Mouse (Mus musculus): Measurements from ENCODE around the gene Slc2a9. TPM values are rescaled to one million over a fixed set of nuclear protein-coding genes. Genes with fewer than 3 reads are reported as not detected.

The Slc2a9 gene
- polyA plus RNA-seq, 1 experiment from 2014 or later: 0.64 TPM

DNA sequence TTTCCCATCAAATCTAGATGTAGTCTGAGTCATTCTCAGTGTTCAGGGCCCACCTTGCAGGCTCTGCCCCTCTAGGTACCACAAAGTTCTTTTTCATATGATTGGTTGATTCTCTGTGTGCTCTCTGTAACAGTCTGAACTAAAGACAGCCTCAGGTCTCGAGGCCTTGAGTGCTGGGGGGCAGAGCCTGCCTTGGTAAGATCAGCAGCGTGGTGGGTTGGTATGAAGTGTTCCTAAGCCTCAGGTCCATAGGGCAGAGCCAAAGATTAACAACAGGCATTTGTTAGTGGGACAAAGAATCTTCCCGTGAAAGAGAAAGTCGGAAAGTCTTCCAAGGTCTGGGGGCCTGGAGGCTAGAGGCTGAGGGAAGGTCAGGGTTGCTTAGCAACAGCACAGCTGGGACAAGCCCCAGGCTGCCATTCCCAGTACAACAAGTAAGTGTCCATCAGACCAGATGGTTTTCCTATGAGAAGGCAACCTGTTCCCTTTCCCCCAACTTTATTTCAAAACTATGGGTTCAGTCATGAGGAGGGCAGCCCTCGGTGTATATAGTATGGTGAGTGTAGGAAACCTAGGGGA is 152.5 kb downstream of the Slc2a9 start:
- WGBS: 51% methylated on average over 5 of the region's 5 CpGs
- no peak overlapping the region for H3K9ac ChIP-seq (ENCODE audit: low read length)
- no peak overlapping the region for H3K4me2 ChIP-seq (ENCODE audit: low read depth, low read length)

GRCm38 (mm10) chr5:38346646-38347432 is 156.1 kb downstream of the Slc2a9 start:
- ATAC-seq (replicated peaks; ENCODE audit: extremely low read depth, insufficient read depth, low FRiP score): no peak
- H3K4me3 ChIP-seq (ENCODE audit: low read length): no peak overlapping the region
- 28% methylated on average over 10 of the region's 10 CpGs for WGBS
- H3K4me2 ChIP-seq (ENCODE audit: low read depth, low read length): no peak overlapping the region
- peaks cover 2% of the 10 kb centered on the region; the same call in 1 of the 2 replicates for H3K27me3 ChIP-seq (ENCODE audit: control insufficient read depth, insufficient read depth, low read length)
- no peak overlapping the region for H3K27ac ChIP-seq (ENCODE audit: low read length)
- no peaks in the 10 kb centered on the region for H3K9me3 ChIP-seq (replicated peaks; ENCODE audit: control insufficient read depth, low read length)
- no peak overlapping the region for H3K9ac ChIP-seq (ENCODE audit: low read length)
- no peaks in the 10 kb centered on the region for H3K4me1 ChIP-seq (ENCODE audit: control insufficient read depth, insufficient read depth, low read length)
- H3K36me3 ChIP-seq (ENCODE audit: control insufficient read depth, insufficient read depth): no peaks in the 10 kb centered on the region

More for the DNA sequence above, 152.5 kb downstream of the Slc2a9 start:
- ATAC-seq (replicated peaks; ENCODE audit: extremely low read depth, insufficient read depth, low FRiP score): no peak
- H3K4me3 ChIP-seq (ENCODE audit: low read length): no peak overlapping the region
- H3K4me1 ChIP-seq (ENCODE audit: control insufficient read depth, insufficient read depth, low read length): no peaks in the 10 kb centered on the region
- H3K36me3 ChIP-seq (ENCODE audit: control insufficient read depth, insufficient read depth): no peaks in the 10 kb centered on the region
- H3K27me3 ChIP-seq (ENCODE audit: control insufficient read depth, insufficient read depth, low read length): peaks cover 2% of the 10 kb centered on the region; the same call in 1 of the 2 replicates
- H3K27ac ChIP-seq (ENCODE audit: low read length): no peak overlapping the region
- H3K9me3 ChIP-seq (replicated peaks; ENCODE audit: control insufficient read depth, low read length): no peaks in the 10 kb centered on the region

DNA sequence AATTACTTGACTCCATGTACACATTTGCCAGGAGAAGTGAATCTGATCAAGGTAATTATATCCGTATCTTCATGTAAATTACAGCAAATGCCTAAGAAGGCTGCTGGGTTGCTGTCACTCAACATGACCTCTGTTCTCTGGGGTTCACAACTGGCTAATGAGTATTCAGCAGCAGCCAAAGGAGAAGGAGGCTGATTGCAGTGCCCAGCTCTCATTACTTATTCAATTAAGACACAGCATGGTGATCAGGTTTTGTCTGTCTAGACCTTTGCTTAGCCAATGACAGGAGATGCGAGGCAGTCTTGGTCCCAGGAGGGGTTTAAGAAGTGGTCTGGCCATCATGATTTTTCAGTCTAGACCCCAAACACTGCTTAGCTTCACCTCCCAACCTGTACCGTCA is 159.8 kb downstream of the Slc2a9 start:
- ATAC-seq (replicated peaks; ENCODE audit: extremely low read depth, insufficient read depth, low FRiP score): no peak
- Histone ChIP-seq H3K27me3 (ENCODE audit: control insufficient read depth, insufficient read depth, low read length) (peaks cover 2% of the 10 kb centered on the region; the same call in 1 of the 2 replicates), H3K4me1 (ENCODE audit: control insufficient read depth, insufficient read depth, low read length) (no peaks in the 10 kb centered on the region), H3K4me3 (ENCODE audit: low read length) (no peak overlapping the region), H3K9ac (ENCODE audit: low read length) (no peak overlapping the region), H3K27ac (ENCODE audit: low read length) (no peak overlapping the region), H3K36me3 (ENCODE audit: control insufficient read depth, insufficient read depth) (no peaks in the 10 kb centered on the region), H3K9me3 (replicated peaks; ENCODE audit: control insufficient read depth, low read length) (no peaks in the 10 kb centered on the region), H3K4me2 (ENCODE audit: low read depth, low read length) (no peak overlapping the region)
- WGBS: 70% methylated on average over 3 of the region's 3 CpGs

GRCm38 (mm10) chr5:38334582-38334981 is 168.4 kb downstream of the Slc2a9 start:
- Histone ChIP-seq H3K9ac (ENCODE audit: low read length) (no peak overlapping the region), H3K4me3 (ENCODE audit: low read length) (no peak overlapping the region), H3K4me1 (ENCODE audit: control insufficient read depth, insufficient read depth, low read length) (no peaks in the 10 kb centered on the region), H3K36me3 (ENCODE audit: control insufficient read depth, insufficient read depth) (no peaks in the 10 kb centered on the region), H3K27ac (ENCODE audit: low read length) (no peak overlapping the region), H3K4me2 (ENCODE audit: low read depth, low read length) (no peak overlapping the region), H3K27me3 (ENCODE audit: control insufficient read depth, insufficient read depth, low read length) (no peaks in the 10 kb centered on the region), H3K9me3 (replicated peaks; ENCODE audit: control insufficient read depth, low read length) (no peaks in the 10 kb centered on the region)
- 24% methylated on average over 1 of the region's 1 CpGs for WGBS
- ATAC-seq (replicated peaks; ENCODE audit: extremely low read depth, insufficient read depth, low FRiP score): no peak

- no peak for ATAC-seq (replicated peaks; ENCODE audit: extremely low read depth, insufficient read depth, low FRiP score)
- no peaks in the 10 kb centered on the region for H3K9me3 ChIP-seq (replicated peaks; ENCODE audit: control insufficient read depth, low read length)
Measured at GRCm38 (mm10) chr5:38333381-38333780, 169.6 kb downstream of the Slc2a9 start.

GRCm38 (mm10) chr5:38318966-38319786 is 183.8 kb downstream of the Slc2a9 start, which contains the start of gene Drd5:
Gene Drd5, plus strand, starts transcription at chr5:38319367.
- peaks cover 54% of the 10 kb centered on the region for H3K27me3 ChIP-seq (ENCODE audit: control insufficient read depth, insufficient read depth, low read length)
- 3% methylated on average over 67 of the region's 67 CpGs for WGBS
- H3K4me1 ChIP-seq (ENCODE audit: control insufficient read depth, insufficient read depth, low read length): no peaks in the 10 kb centered on the region
- H3K9ac ChIP-seq (ENCODE audit: low read length): no peak within 1 kb of the TSS
- ATAC-seq (replicated peaks; ENCODE audit: extremely low read depth, insufficient read depth, low FRiP score): no peak
- H3K36me3 ChIP-seq (ENCODE audit: control insufficient read depth, insufficient read depth): no peaks in the 10 kb centered on the region
- H3K9me3 ChIP-seq (replicated peaks; ENCODE audit: control insufficient read depth, low read length): no peaks in the 10 kb centered on the region
- no peak within 1 kb of the TSS for H3K27ac ChIP-seq (ENCODE audit: low read length)
- peak within 1 kb of the TSS; percentile 33 for H3K4me3 ChIP-seq (ENCODE audit: low read length)
- H3K4me2 ChIP-seq (ENCODE audit: low read depth, low read length): peak within 1 kb of the TSS; percentile 53

More at GRCm38 (mm10) chr5:38333381-38333780, 169.6 kb downstream of the Slc2a9 start:
- 59% methylated on average over 4 of the region's 4 CpGs for WGBS
- Histone ChIP-seq H3K4me2 (ENCODE audit: low read depth, low read length) (no peak overlapping the region), H3K27me3 (ENCODE audit: control insufficient read depth, insufficient read depth, low read length) (no peaks in the 10 kb centered on the region), H3K4me1 (ENCODE audit: control insufficient read depth, insufficient read depth, low read length) (no peaks in the 10 kb centered on the region), H3K36me3 (ENCODE audit: control insufficient read depth, insufficient read depth) (no peaks in the 10 kb centered on the region), H3K9ac (ENCODE audit: low read length) (no peak overlapping the region), H3K27ac (ENCODE audit: low read length) (no peak overlapping the region), H3K4me3 (ENCODE audit: low read length) (no peak overlapping the region)

- H3K4me1 ChIP-seq (ENCODE audit: control insufficient read depth, insufficient read depth, low read length): no peaks in the 10 kb centered on the region
- no peaks in the 10 kb centered on the region for H3K36me3 ChIP-seq (ENCODE audit: control insufficient read depth, insufficient read depth)
- H3K4me3 ChIP-seq (ENCODE audit: low read length): no peak overlapping the region
- H3K27me3 ChIP-seq (ENCODE audit: control insufficient read depth, insufficient read depth, low read length): peaks cover 14% of the 10 kb centered on the region
- 49% methylated on average over 3 of the region's 3 CpGs for WGBS
- H3K9ac ChIP-seq (ENCODE audit: low read length): no peak overlapping the region
- H3K9me3 ChIP-seq (replicated peaks; ENCODE audit: control insufficient read depth, low read length): no peaks in the 10 kb centered on the region
- no peak overlapping the region for H3K27ac ChIP-seq (ENCODE audit: low read length)
- no peak for ATAC-seq (replicated peaks; ENCODE audit: extremely low read depth, insufficient read depth, low FRiP score)
- H3K4me2 ChIP-seq (ENCODE audit: low read depth, low read length): no peak overlapping the region
Measured at GRCm38 (mm10) chr5:38309795-38310194, 193.1 kb downstream of the Slc2a9 start.

DNA sequence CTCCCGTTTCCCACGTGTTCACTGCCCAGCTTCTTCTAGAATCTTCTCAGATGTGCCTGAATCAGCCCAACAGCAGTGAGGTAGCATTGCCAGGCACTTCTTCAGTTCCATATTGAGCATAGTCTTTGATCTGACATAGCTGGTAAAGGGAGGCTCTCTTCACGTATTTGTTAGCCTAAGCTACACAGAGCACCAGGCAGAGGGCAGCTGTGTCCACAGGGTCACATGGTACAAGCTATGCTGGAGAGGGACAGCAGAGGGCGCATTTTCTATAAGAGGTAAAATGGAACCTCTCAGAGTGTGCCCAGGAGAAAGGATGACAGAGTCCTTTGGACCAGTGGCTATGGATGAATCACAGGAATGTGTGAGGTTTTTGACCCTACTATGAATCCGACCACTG is 194.1 kb downstream of the Slc2a9 start:
- Histone ChIP-seq H3K9ac (ENCODE audit: low read length) (no peak overlapping the region), H3K27ac (ENCODE audit: low read length) (no peak overlapping the region), H3K4me3 (ENCODE audit: low read length) (no peak overlapping the region), H3K27me3 (ENCODE audit: control insufficient read depth, insufficient read depth, low read length) (peaks cover 14% of the 10 kb centered on the region), H3K4me1 (ENCODE audit: control insufficient read depth, insufficient read depth, low read length) (no peaks in the 10 kb centered on the region), H3K9me3 (replicated peaks; ENCODE audit: control insufficient read depth, low read length) (no peaks in the 10 kb centered on the region), H3K4me2 (ENCODE audit: low read depth, low read length) (no peak overlapping the region), H3K36me3 (ENCODE audit: control insufficient read depth, insufficient read depth) (no peaks in the 10 kb centered on the region)
- ATAC-seq (replicated peaks; ENCODE audit: extremely low read depth, insufficient read depth, low FRiP score): no peak
- WGBS: 48% methylated on average over 5 of the region's 5 CpGs

All from heart, embryonic 16.5 days (tissue).